Mouse (Mus musculus) G1E (cell line): ENCODE data around the gene Golga4.

ENCODE experiments used
- CTCF ChIP-seq: IDR thresholded peaks from 2 replicates; pipeline ENCODE4 v1.5.1; 2012; ENCODE audit warnings: low read depth, low read length, inconsistent platforms, mixed read lengths
- GATA1 ChIP-seq: IDR thresholded peaks from 2 replicates; pipeline ENCODE4 v1.6.1; 2012; ENCODE audit warnings: borderline replicate concordance, low read length, inconsistent platforms, mixed read lengths
- GATA2 ChIP-seq: IDR thresholded peaks from 2 replicates; pipeline ENCODE4 v1.6.1; 2012; ENCODE audit warnings: low read depth, low read length, inconsistent platforms, borderline replicate concordance

- TF ChIP-seq CTCF (no peak), GATA2 (no peak), GATA1 (no peak)
Observed at GRCm38 (mm10) chr9:118571701-118572100, 65.6 kb downstream of the Golga4 start.
